Mouse (Mus musculus): ENCODE measurements at regions not wholly inside any gene's neighbourhood (a gene's known extent, or its start where the extent isn't known, plus 50 kb on each side); places are given as distances from the start of the nearest gene placed in this dataset.

DNA sequence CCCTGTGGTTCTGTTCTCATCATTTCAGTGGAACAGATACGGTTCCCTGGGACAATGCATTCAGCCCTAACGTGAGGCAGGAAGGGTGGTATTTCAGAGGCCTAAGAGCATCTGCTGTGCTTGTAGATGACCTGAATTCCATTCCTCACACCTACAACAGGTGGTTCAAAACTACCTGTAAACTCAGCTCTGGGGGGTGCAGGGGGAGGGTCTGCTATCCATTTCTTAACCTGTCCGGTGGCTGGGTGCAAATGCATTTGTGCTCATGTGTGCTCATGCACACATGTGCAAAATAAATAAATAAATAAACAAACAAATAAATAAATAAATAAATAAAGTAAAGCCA lies 171.9 kb upstream of the Krr1 start:
- no peak for TF ChIP-seq CTCF (IDR thresholded peaks at IDR 0.05; ENCODE audit: low read depth, low read length)
- no peak for TF ChIP-seq POLR2A (IDR thresholded peaks at IDR 0.05; ENCODE audit: borderline replicate concordance, low read depth, low read length)

All from bone marrow macrophage, adult 2 months (primary cell).